20 mouse cellular contexts compared by ENCODE assay signal in genomic region chr15:9376281-9376680, GRCm38 (mm10). TPM values are rescaled to one million over a fixed set of nuclear protein-coding genes. Genes with fewer than 3 reads are reported as not detected.
DNase-seq lines count a peak whose midpoint lies in the region; TF ChIP-seq lines count a peak whose summit lies in the region.
"Had no signal": no experiment of that assay in that cellular context is flagged by ENCODE, and none has a peak within 500 bp of the region (broad histone marks: within the 10 kb centered on the region; RNA-seq: fewer than 3 reads in every experiment).

No protein-coding gene starts in this region.

- no peak overlapping the region for H3K4me3 ChIP-seq in gastrocnemius, adult 2 months
- H3K4me3 ChIP-seq: forebrain, embryonic 12.5 days; heart, embryonic 12.5 days; hindbrain, embryonic 12.5 days had no signal

- no peak for TF ChIP-seq CTCF in gastrocnemius, adult 2 months (IDR thresholded peaks at IDR 0.05)

- intact Hi-C loops in gastrocnemius, adult 2 months (cut with DNase I) = no loop called here
- intact Hi-C loops in left cerebral cortex, postnatal 4 days (cut with DNase I) = no loop called here

- DNase-seq in adrenal gland, postnatal 25 days = peak; percentile 3
- no peak for DNase-seq in adrenal gland, adult 8-10 months
- DNase-seq in gastrocnemius, adult 2 months = peak; percentile 24
- DNase-seq in gastrocnemius, adult 18-20 months (ENCODE audit: low spot score) = no peak
- DNase-seq in left cerebral cortex, postnatal 4 days = peak; percentile 10
- DNase-seq in left cerebral cortex, adult 8-10 months (ENCODE audit: low spot score in 2 of 2) = no peak
- DNase-seq in gastrocnemius, postnatal 4 days (ENCODE audit: low spot score in 2 of 2) = peak; percentile 21 to 24
- DNase-seq in thymus, postnatal 36 days = no peak
- DNase-seq: adrenal gland, postnatal 36 days; cerebellum, adult 11 months; cerebellum, adult 9-10 months; heart, postnatal 36 days; kidney, adult 11 months; kidney, adult 9 months had no signal

- H3K27ac ChIP-seq in gastrocnemius, adult 2 months = no peak overlapping the region
- H3K27ac ChIP-seq: forebrain, embryonic 12.5 days; hindbrain, embryonic 12.5 days; kidney, postnatal 0 days had no signal

RNA-seq across cellular contexts. Expression of gene Ugt3a2, which starts 40.9 kb away (rescaled TPM):
- 0.24 and 0.52 TPM in 2 replicates for total RNA-seq in adrenal gland, postnatal 25 days (2021)
- under 1 TPM in 3 of 4 experiments, not detected in 1; 0.09 to 0.40 (median 0.18) TPM for total RNA-seq in adrenal gland, adult 8-10 months (2022)
- not detected for total RNA-seq in gastrocnemius, adult 2 months (2021)
- not detected for total RNA-seq in gastrocnemius, adult 18-20 months (2021)
- total RNA-seq in left cerebral cortex, postnatal 4 days (2021) = not detected
- total RNA-seq in left cerebral cortex, adult 8-10 months (2022) = not detected
- total RNA-seq in gastrocnemius, postnatal 4 days (2021) = not detected
- total RNA-seq: granulocyte monocyte progenitor cell, adult 5-6 weeks; heart, postnatal 36 days; MEL had no signal

RNA-seq across cellular contexts. Expression of gene Capsl, which starts 59.5 kb away (rescaled TPM):
- total RNA-seq in adrenal gland, postnatal 25 days (2021) = not detected in 2 replicates
- not detected for total RNA-seq in adrenal gland, adult 8-10 months (2022)
- total RNA-seq in gastrocnemius, adult 2 months (2021) = not detected
- not detected for total RNA-seq in gastrocnemius, adult 18-20 months (2021)
- total RNA-seq in left cerebral cortex, postnatal 4 days (2021) = 1 to 10 TPM; 2.4 to 2.6 TPM
- 1 to 10 TPM in 2 of 4 experiments, under 1 TPM in 2; 0.54 to 2.5 (median 0.85) TPM for total RNA-seq in left cerebral cortex, adult 8-10 months (2022)
- not detected for total RNA-seq in gastrocnemius, postnatal 4 days (2021)
- total RNA-seq: adrenal gland, postnatal 36 days; granulocyte monocyte progenitor cell, adult 5-6 weeks; heart, postnatal 36 days; MEL had no signal

Comparison
In these comparisons a context has a peak if more than half of its experiments do, and no peak if none do; other contexts are left out.
1. DNase-seq: peak in adrenal gland, postnatal 25 days (single experiment), gastrocnemius, adult 2 months (single experiment), left cerebral cortex, postnatal 4 days (single experiment) and gastrocnemius, postnatal 4 days (2 of 2); none in adrenal gland, adult 8-10 months (single experiment), gastrocnemius, adult 18-20 months (single experiment), left cerebral cortex, adult 8-10 months (0 of 2) and thymus, postnatal 36 days (0 of 2).